Mouse (Mus musculus) right cerebral cortex, postnatal 4 days (tissue): ENCODE measurements around the gene Relch.
A peak's percentile ranks its signal among the peaks of the same experiment; 100 is the strongest.
"Not testable (repeated sequence)": the region's sequence is repeated elsewhere in the genome, so short reads cannot be mapped to it uniquely, and the experiment has no call there.

Experiments used
- DNase-seq: peaks from one replicate; pipeline ENCODE4 v3.0.0-alpha.2; 2022

Gene Relch

GRCm38 (mm10) chr1:105746858-105747596 is 83.4 kb downstream of the Relch start:
- DNase-seq = no peak

- DNase-seq = no peak
Measured at GRCm38 (mm10) chr1:105748091-105748799, 84.6 kb downstream of the Relch start.

GRCm38 (mm10) chr1:105752196-105752595 is 88.5 kb downstream of the Relch start:
- no peak for DNase-seq

GRCm38 (mm10) chr1:105752944-105753343 is 89.3 kb downstream of the Relch start:
- no peak for DNase-seq

- DNase-seq = no peak
Measured at GRCm38 (mm10) chr1:105758798-105759197, 95.1 kb downstream of the Relch start.

GRCm38 (mm10) chr1:105759422-105760165 is 95.9 kb downstream of the Relch start:
- no peak for DNase-seq

GRCm38 (mm10) chr1:105765586-105765985 is 101.9 kb downstream of the Relch start:
- DNase-seq = no peak

- DNase-seq = not testable (repeated sequence)
Measured at GRCm38 (mm10) chr1:105766099-105766498, 102.4 kb downstream of the Relch start.

GRCm38 (mm10) chr1:105768397-105768796 is 104.7 kb downstream of the Relch start:
- no peak for DNase-seq

- no peak for DNase-seq
Measured at GRCm38 (mm10) chr1:105770685-105771084, 107.0 kb downstream of the Relch start.

- DNase-seq = no peak
Measured at GRCm38 (mm10) chr1:105776426-105776825, 112.8 kb downstream of the Relch start.

- DNase-seq = no peak
Measured at GRCm38 (mm10) chr1:105780079-105780456, 116.4 kb downstream of the Relch start.

- DNase-seq = peak; percentile 64
Measured at GRCm38 (mm10) chr1:105780457-105781364, 117.0 kb downstream of the Relch start, which contains the start of gene Tnfrsf11a. TSS of gene Tnfrsf11a (plus strand) at chr1:105780718.

- peak; percentile 4 for DNase-seq
Measured at GRCm38 (mm10) chr1:105781391-105782146, 117.9 kb downstream of the Relch start.

- no peak for DNase-seq
Measured at GRCm38 (mm10) chr1:105784257-105785016, 120.8 kb downstream of the Relch start.

- DNase-seq = no peak
Measured at GRCm38 (mm10) chr1:105785146-105785545, 121.5 kb downstream of the Relch start.

GRCm38 (mm10) chr1:105786731-105787357 is 123.2 kb downstream of the Relch start:
- no peak for DNase-seq

- DNase-seq = no peak
Measured at GRCm38 (mm10) chr1:105790103-105790502, 126.4 kb downstream of the Relch start.

- DNase-seq = no peak
Measured at GRCm38 (mm10) chr1:105794670-105795069, 131.0 kb downstream of the Relch start.

- no peak for DNase-seq
Measured at GRCm38 (mm10) chr1:105795705-105796104, 132.0 kb downstream of the Relch start.
